Mouse (Mus musculus) liver, embryonic 14.5 days (tissue): Measurements from ENCODE around the gene Vhl.

Experiments used
- CTCF ChIP-seq: IDR thresholded peaks from 2 replicates; pipeline ENCODE4 v1.5.1; 2016; ENCODE audit warnings: antibody characterized with exemption, low read depth, control low read depth
- EP300 ChIP-seq: IDR thresholded peaks from 2 replicates; pipeline ENCODE4 v1.6.1; 2016; ENCODE audit warnings: antibody characterized with exemption, low read depth

DNA sequence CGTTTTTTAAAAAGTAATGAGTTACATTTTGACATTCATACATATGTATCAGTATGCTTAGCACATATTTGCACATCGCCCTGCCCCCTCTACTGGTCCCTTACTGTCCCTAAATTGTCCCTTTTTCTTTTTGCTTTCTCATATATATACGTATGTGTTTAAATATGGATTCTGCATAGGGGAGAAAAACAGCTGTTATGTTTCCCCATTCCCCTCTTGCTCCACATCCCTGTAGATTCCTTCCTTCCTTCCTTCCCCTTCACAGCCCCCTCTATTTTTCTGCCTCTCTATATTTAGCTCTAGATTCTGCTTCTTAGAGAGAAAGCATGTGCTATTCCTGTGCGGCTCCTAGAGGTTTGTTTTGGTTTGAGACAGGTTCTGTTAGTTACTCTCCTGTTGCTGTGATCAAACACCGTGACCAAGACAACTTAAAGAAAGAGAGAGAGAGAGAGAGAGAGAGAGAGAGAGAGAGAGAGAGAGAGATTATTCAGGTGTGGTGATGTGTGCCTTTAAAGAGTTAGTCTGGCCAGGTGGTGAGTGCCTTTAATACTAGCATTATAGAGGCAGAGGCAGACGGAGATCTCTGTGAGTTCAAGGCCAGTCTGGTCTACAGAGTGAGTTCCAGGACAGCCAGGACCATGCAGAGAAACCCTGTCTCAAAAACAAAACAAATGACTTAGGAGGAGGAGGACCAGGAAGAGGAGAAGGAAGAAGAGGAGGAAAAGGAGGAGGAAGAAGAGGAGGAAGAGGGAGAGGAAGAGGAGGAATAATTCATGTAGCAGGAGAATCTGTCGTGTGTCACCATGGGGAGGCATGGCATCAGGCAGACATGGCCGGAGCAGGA is 36.1 kb downstream of the Vhl start:
- TF ChIP-seq CTCF = no peak
- no peak for TF ChIP-seq EP300
